Mouse (Mus musculus): ENCODE measurements around the gene Rcn3.

DNA sequence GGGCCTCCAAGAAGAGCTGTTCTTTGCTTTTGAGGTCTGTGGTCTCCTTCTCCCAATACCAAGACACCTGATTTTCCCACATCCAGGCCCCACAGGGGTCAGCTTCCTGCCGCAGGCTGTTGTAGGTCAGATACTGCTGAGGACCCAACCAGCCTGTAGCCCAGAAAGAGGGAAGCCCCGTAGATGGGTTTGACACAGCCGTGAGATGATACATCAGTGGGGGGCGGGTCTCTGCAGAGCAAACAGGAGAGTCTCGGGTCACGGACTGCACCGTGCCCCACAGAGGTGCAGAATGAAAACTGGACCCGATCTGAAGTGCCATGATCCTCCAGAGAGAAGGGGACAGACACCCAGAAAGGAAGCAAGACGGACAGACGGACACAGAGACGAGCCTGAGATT, 10.4 kb upstream of the Rcn3 start:
- TF ChIP-seq CTCF (IDR thresholded peaks at IDR 0.05; ENCODE audit: borderline replicate concordance, insufficient read depth, low read depth, low read length) (no peak), POLR2A (IDR thresholded peaks at IDR 0.05; ENCODE audit: borderline replicate concordance, insufficient read depth, low read length) (no peak)
